Mouse (Mus musculus): ENCODE data around the gene Hfe2. TPM values are rescaled to one million over a fixed set of nuclear protein-coding genes. Genes with fewer than 3 reads are reported as not detected.

Hfe2 gene
- total RNA-seq, 2 experiments from 2014 or later: 219 to 221 TPM

DNA sequence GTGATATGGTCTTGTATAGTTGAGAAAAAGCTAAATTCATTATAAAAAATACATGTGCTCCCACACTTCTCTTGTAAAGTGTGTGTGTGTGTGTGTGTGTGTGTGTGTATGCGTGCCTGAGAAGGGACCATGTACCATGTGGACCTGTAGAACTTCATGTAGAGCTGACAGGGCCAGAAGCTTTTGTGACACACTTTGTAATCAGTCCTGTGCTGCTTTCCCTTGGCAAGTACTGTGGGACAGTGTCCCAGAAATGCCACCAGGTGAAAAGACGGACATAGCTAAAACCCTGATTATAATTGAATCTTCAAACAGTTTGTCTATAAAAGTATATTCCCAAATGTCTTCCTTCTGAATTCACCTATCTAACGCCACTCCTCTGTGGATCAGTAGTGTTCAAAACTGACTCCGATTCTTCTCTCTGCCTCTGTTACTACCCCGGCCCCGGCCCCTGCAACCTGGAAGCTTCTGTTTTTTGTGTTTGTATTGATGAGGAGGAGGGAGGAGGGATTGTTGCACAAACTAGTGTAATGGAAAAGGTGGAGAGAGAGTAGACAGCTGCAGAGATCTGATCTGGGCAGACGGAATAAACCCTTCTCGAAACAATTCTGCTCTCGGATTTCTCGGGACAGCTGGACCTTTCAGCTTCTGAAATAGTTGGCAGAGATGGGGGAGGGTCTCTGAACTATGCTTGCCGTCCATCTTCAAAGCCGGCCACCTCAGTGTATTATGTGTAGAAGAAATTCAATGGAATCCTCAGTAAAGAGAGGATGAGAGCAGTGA lies 753 bp upstream of the Hfe2 start:
- peak in 1 of 2 experiments; percentile 14 for DNase-seq
- intact Hi-C loops (cut with DNase I): no loop called here

DNA sequence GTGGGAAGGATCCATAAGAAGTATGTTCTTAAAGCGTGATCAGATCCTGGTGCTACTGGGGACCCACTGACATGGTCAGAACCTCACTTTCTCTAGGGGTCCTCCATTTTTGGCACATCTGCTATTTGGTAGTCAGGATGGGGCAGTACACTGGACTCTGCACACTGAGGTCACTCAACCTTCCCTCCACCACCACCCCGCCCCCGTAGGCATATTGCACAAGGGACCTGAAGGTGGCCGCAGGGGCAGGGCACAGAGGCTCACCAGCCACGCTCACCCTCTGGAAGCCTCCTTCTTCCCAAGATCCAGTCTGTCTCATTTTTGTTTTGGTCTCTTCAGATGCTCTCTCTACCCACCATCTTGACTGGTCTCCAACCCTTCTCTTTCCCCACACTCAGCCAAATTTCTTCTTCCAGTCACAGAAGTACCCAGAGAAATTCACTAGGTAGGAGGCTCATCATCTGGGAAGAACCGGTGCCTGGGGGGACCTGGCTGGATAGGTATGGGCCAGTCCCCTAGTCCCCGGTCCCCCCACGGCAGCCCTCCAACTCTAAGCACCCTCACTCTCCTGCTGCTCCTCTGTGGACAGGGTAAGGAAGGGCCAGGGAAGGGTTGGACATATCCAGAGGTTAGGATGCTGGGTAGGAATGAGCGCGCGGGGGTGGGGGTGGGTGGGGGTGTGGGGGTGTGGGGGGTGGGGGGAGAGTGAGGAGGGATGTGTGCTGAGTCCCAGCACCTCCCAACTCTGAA lies 1.2 kb downstream of the Hfe2 start:
- peak in 1 of 2 experiments; percentile 26 for DNase-seq
- intact Hi-C loops (cut with DNase I): no loop called here

DNA sequence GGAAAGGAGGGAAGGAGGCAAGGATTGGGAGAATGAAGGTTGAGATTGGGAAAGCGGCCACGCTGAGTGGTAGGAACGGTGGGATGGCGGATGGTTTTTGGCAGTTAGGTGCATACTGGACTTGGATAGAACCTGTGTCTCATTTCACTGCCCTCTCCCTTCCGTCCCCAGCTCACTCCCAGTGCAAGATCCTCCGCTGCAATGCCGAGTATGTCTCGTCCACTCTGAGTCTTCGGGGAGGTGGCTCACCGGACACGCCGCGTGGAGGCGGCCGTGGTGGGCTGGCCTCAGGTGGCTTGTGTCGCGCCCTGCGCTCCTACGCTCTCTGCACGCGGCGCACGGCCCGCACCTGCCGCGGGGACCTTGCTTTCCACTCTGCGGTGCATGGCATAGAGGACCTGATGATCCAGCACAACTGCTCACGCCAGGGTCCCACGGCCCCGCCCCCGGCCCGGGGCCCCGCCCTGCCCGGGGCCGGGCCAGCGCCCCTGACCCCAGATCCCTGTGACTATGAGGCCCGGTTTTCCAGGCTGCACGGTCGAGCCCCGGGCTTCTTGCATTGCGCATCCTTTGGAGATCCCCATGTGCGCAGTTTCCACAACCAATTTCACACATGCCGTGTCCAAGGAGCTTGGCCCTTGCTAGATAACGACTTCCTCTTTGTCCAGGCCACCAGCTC lies 2.0 kb downstream of the Hfe2 start:
- DNase-seq: no peak
- intact Hi-C loops (cut with DNase I): no loop called here

DNA sequence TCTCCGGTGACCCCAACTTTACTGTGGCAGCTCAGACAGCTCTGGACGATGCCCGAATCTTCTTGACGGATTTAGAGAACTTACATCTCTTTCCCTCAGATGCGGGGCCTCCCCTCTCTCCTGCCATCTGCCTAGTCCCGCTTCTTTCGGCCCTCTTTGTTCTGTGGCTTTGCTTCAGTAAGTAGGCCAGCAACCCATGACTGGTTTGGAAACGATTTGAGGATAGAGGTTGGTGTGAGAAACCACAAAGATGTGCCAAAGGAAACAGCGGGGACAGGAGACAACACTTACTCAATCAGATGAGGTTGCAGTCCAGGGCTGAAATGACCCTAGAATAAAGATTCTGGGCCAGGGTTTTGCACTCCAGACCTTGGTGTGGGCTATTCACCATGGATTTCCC lies 3.5 kb downstream of the Hfe2 start:
- intact Hi-C loops (cut with DNase I): no loop called here
- DNase-seq: no peak

DNA sequence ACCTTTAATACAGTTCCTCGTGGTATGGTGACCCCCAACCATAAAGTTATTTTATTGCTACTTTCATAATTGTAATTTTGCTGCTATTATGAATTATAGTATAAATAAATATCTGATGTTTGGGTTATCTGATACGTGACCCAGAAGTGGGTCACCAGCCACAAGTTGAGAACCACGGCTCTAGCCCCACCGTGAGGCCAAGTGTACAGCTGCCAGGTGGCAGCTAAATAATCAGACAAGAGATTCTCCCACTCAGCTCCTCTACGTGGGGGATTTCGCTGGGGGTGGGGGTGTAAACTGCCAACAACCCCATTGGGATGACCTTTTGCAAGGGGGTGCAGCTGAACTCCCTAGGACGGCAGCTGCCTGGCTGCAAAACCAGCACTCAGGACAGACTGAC lies 7.1 kb downstream of the Hfe2 start:
- intact Hi-C loops (cut with DNase I): no loop called here
- no peak for DNase-seq

DNA sequence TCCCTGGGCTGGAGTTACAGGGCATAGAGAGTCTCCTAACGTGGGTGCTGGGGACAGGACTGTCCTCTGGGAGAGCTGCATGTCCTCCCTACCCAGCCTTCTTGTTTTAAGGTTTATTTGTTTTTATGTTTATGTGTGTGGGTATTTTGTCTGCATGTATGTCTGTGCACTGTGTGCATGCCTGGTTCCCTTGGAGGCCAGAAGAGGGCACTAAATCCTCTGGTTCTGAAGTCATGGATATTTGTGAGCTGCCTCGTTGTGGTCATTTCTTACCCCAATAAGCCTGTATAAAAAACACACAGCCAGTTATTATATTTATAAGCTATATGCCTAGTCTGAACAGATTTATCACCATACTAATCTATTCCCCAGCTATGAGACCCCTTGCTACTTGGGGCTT lies 9.3 kb downstream of the Hfe2 start:
- intact Hi-C loops (cut with DNase I): no loop called here
- DNase-seq: no peak

DNA sequence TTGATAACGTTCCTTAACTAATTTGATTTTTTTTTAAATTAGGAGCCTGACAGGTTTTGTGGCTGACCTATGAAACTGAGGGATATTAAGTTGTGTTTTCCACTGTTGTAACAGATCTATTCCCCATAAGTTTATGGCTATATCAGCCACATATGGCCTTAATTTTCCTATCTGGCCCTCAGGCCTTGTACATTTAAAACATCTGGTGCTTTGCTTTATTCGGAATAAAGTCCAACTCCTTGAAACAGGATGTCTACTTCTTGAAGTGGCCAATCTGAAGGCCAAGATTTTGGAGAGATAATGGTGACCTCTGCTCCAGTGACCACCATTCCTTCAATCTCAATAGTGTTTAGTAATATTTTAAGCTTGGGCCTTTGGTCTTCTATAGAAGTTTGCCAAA lies 14.3 kb downstream of the Hfe2 start:
- no peak for DNase-seq
- intact Hi-C loops (cut with DNase I): no loop called here

DNA sequence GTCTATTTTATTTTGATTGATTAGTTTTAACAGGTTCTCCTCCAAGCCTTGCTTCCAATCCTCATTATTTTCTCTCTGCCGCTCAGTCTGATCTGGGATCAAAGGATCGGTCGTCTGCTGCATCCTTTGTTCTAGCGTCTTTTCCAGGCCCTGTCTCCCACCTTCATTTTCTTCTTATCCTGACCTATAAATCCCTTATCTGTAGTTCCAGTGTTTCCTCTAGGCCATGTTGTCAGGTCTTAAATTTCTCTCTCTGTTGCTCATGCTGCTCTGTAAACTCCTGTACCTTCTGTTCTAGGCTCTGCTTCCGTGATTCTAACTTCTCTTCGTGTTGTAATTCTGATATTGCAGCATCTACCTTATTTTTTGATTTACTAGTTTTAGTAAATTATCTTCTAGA lies 15.8 kb downstream of the Hfe2 start:
- DNase-seq: no peak
- intact Hi-C loops (cut with DNase I): no loop called here

DNA sequence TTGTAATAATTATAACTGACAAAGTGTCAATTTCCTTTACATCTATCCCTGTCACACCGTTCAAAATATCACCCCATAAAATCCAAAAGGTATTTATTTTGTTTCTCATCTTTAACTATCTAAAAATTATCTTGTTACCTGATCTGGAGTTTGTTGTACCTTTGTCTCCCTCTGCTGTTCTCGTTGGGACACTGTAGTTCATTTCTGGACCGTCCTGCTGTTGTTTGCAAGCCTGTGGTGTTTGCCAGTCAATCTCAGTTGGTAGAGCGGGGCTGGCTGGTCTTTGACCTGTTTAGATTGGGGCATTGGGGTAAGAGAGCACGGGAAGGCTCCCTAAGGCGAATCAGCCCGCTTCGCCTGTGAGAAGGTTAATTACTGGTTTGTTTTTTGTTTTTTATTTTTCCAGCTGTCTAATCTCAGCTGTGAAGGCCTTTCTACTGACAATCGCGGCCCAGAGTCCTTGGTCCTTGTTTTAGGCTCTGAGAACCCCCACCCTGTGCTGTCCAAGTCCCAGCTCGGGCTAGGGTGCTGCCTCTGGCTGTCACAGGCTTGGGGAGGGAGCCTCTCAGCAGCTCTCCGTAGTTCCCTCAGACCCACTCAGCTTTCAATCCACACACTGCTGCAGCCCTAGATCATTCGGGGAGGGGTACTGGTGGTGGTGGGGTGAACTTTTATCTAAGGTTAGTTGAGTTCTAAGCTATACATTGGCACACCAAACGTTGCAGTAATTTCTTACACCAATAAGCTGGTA lies 16.5 kb downstream of the Hfe2 start:
- intact Hi-C loops (cut with DNase I): no loop called here
- no peak for DNase-seq

DNA sequence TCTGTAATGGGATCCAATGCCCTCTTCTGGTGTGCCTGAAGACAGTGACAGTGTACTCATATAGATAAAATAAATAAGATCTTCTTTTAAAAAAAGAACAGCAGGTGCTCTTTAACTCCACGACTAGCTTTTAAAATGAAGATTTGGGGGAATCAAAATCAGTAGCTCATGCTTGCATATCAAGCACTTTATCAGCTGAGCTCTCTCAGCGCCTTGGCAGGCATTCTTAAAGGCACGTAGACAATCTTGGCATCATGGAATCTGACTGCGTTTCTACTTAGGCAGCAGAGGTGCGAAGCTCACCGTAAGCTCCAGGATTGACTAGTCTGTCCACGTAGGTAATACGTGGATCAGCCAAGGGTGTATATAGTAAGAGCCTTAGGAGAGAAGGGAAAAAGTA lies 17.6 kb downstream of the Hfe2 start:
- intact Hi-C loops (cut with DNase I): no loop called here
- no peak for DNase-seq

DNA sequence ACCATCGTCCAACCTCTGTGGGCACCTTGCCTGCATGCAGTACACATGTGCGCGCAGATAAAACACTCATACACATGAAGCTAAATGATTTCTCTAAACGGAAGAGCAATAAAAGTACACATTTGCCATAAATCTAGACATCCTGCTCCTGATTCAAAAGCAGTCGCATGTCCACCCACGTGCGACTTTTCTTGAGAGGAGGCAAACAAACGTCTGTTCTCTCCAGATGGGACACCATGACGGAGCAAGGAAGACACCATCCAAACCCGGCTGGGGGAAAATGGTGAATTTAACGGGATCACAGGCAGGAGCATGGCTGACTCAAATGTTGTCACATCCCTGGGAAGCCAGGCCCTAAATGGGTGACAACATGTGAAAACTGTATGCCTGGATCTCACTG lies 18.4 kb downstream of the Hfe2 start:
- intact Hi-C loops (cut with DNase I): no loop called here

DNA sequence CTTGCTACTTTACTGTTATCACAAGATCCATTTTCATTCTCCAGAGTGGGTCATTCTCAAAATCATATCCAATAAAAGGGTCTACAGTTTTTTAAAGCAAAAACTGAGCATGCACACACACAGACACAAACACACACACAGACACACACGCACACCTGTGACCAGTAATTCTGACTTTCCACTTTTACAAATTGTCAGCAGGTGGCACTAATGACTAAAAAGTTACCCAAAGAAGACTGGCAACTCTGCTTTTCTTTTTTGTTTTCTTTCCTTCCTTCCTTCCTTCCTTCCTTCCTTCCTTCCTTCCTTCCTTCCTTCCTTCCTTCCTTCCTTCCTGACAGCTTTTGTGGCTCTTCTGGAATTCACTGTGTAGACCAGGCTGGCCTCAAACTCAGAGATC lies 20.6 kb downstream of the Hfe2 start:
- no peak for DNase-seq
- intact Hi-C loops (cut with DNase I): no loop called here

More for the DNA sequence above, 18.4 kb downstream of the Hfe2 start:
- no peak for DNase-seq

DNA sequence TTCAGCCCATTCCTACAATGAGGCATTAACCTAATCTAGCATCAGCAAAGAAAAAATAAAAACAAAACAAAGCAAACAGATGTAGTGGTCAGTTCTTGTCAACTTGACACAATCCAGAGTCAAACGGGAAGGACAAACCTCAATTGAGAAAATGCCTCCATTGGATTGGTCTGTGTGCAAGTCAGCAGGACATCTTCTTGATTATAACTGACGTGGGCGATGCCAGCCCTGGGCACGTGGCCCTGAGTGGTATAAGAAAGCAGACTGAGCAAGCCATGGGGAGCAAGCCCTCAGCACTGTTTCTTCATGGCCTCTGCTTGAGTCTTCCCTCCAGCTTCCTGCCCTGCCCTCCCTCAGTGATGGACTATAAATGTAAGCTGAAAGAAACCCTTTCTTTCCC lies 21.9 kb downstream of the Hfe2 start:
- intact Hi-C loops (cut with DNase I): loop anchor here (1.0 to 2.0 kb wide), 3 partner anchors 33 to 162 kb away; partner anchors contain the start of gene Nudt17
- DNase-seq: no peak

DNA sequence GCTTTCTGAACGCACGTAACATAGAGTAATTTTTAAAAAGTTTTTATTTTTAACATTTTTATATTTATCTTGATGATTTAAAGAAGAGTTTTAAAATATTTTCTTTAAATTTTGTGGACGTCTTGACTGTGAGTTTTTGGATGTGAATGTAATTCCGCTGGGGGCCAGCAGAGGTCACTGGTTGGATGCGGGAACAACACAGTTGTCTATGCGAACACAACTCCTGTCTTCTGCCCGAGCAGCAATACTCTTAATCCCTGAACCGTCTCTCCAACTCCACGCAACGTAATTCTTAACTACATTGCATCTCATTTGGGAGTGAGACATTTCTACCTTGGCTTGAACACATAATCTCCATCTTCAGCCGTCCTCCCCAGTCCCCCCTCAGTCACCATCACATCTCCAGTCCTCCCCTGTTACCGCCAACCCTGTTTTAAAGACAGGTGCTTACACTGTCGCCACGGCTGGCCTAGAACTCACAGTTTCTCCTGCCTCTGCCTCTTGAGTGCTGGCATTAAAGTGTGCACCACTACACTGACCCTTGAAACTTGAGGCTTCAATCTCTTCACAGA lies 22.5 kb downstream of the Hfe2 start:
- intact Hi-C loops (cut with DNase I): loop anchor here (1.0 to 2.0 kb wide), 3 partner anchors 33 to 161 kb away; partner anchors contain the start of gene Nudt17
- peak; percentile 84 to 90 for DNase-seq

DNA sequence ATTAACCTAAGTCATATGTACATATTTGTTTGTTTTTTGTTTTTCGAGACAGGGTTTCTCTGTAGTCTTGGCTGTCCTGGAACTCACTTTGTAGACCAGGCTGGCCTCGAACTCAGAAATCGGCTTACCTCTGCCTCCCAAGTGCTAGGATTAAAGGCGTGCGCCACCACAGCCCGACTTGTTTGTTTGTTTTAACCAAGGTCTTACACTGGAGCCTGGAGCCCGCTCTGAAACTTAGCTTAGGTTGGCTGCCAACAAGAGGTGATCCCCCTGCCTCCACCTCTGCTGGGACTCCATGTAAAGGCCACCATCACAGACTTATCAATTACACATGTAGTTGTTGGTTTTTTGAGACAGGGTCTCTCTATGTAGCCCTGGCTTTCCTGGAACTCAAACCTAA lies 23.9 kb downstream of the Hfe2 start:
- intact Hi-C loops (cut with DNase I): no loop called here

DNA sequence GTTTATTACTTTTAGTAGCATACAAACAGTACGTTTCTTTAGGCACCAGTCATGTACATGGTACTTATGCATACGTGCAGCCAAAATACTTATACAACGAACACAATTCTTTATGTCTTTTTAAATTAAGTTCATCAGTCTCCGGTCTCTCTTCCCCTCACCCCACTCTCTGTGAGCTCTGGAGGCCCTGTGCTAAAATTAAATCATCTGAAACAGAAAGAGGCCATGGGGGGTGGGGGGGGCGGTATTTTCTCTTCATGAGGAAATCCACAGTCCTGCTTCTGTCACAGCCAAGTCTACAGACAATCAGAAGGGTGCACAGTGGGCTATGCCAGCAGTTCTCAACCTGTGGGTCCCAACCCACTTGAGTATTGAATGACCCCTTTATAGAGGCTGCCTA lies 24.4 kb downstream of the Hfe2 start:
- DNase-seq: no peak
- intact Hi-C loops (cut with DNase I): no loop called here

More for the DNA sequence above, 23.9 kb downstream of the Hfe2 start:
- no peak for DNase-seq

DNA sequence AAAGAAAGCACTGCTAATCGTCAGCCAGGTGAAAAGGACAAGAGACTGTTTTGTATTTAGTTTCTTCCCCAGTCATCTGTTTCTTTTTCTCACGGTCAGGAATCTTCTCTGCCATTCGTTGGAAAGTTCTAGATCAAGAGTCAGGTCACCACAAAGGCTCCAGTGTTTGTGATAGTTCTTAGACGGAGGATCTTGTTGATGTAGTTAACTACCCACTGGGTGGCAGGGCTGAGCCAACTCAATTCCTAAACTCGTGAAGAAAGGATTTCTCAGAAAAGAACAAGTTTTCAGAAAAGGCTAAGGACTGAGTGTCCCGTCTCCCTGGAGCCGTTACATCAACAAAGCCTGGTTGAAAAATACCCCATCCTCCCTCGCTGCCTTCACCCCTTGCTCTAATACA lies 26.2 kb downstream of the Hfe2 start:
- intact Hi-C loops (cut with DNase I): no loop called here
- DNase-seq: peak in 1 of 2 experiments; percentile 63

DNA sequence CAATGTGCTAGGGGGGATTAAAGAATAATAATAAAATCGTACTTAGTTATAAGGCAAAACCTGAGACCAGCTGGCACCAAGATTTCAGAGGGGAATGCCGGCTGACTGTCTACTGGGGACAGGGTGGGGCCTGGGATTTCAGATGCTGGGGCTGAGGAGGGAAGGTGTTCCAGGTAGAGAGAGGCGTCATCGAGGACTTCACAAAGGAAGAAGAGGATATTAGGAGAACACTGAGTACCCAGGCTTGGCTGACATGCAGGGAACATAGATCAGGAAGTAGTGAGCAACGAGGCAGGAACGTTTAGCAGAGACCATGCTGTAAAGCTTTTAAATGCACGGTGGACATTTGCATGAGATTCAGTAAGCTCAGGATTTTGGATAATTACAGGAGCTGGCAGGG lies 26.9 kb downstream of the Hfe2 start:
- intact Hi-C loops (cut with DNase I): no loop called here
- no peak for DNase-seq

DNA sequence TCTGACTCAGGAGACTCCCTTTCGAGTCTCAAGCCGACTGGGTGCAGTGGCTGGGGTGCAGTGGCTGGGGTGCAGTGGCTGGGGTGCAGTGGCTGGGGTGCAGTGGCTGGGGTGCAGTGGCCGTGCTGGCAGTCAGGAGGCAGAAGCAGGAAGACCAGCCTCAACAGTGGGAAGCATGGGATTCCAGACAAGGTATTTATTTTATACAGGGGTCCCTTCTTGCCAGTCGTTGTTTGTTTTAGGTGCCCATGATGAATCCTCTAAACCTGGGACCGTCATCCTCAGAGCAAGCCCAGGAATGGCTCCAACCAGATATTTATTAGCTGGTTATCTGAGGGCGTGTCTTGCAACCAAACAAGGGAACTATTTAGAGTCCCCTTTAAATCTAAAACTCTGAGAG lies 28.6 kb downstream of the Hfe2 start:
- intact Hi-C loops (cut with DNase I): no loop called here
- no peak for DNase-seq

DNA sequence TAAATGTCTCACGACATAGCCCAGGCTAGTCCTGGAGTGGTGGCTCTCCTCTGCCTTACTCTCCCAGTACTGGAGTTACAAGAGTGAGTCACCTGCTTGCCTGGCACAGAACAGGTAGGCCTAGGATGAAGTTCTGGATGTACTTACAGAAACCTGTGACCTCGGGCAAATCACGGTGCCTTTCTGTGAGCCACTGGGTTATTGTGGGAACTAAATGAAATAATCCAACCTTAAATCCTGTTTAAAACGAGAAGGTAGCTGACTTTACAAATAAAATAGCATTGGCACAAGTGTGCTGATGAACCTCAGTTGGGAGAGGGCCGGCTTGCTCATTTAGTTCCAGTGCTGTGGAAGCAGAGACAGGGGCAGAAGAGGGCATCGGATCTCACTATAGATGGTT lies 29.3 kb downstream of the Hfe2 start:
- intact Hi-C loops (cut with DNase I): no loop called here
- DNase-seq: no peak

All from heart, postnatal 14 days (tissue).